Mouse (Mus musculus): ENCODE results near the gene Gm6525. TPM values are rescaled to one million over a fixed set of nuclear protein-coding genes. Genes with fewer than 3 reads are reported as not detected.

Gene Gm6525
- polyA plus RNA-seq, 1 experiment from 2014 or later = 0.98 TPM

DNA sequence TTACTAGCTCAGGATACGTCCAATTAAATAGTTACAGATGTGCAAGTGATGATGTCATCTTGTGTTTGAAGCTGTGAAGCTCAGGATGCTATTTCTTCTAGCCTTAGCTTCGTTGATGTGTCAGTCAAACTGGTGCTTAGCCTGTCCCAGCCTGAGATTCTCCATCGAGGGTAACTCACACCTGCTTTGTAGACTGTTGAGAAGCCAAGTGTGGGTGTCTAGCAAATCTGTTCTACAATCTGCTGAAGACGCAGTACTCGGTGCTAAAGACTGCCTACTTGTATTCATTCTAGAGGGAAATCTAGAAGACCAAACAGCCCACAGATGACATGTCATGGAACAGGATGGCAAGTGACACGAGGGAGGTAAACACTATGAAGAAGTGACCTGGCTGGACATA lies 31.7 kb downstream of the Gm6525 start:
- H3K9ac ChIP-seq (ENCODE audit: low read length) = no peak overlapping the region
- H3K27ac ChIP-seq (ENCODE audit: low read length) = no peak overlapping the region
- ATAC-seq (ENCODE audit: low read depth) = no peak
- H3K27me3 ChIP-seq (ENCODE audit: control insufficient read depth, insufficient read depth, low read depth, low read length) = no peaks in the 10 kb centered on the region
- H3K36me3 ChIP-seq (ENCODE audit: control insufficient read depth, insufficient read depth, low read length) = peaks cover 2% of the 10 kb centered on the region; the same call in 1 of the 2 replicates
- H3K4me2 ChIP-seq (ENCODE audit: low read depth, low read length) = no peak overlapping the region
- H3K4me1 ChIP-seq (replicated peaks; ENCODE audit: control insufficient read depth, insufficient read depth, low read length) = no peaks in the 10 kb centered on the region
- no peak overlapping the region for H3K4me3 ChIP-seq (ENCODE audit: low read length)
- 77% methylated on average over 6 of the region's 6 CpGs for WGBS
- H3K9me3 ChIP-seq (ENCODE audit: control insufficient read depth, low read length) = no peaks in the 10 kb centered on the region

DNA sequence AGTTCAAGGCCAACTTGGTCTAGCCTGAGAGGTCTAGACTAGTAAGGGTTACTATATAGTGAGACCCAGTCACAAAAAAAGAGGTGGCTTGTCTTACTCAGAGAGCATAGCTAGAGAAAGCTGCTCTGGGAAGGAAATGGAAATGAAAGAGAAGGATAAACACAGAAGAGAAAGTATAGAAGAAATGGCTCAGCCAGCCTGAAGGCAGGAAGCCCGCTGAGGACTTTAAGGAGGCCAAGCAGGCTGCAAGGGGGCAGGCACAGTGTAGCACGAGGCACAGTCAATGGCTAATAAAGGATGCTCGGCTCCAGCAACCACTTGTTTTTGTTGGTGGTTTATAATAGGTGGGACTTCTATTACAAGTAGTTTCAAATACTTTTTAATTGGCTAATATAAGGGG lies 32.2 kb downstream of the Gm6525 start:
- Histone ChIP-seq H3K27me3 (ENCODE audit: control insufficient read depth, insufficient read depth, low read depth, low read length) (no peaks in the 10 kb centered on the region), H3K4me3 (ENCODE audit: low read length) (no peak overlapping the region), H3K9me3 (ENCODE audit: control insufficient read depth, low read length) (no peaks in the 10 kb centered on the region), H3K4me1 (replicated peaks; ENCODE audit: control insufficient read depth, insufficient read depth, low read length) (no peaks in the 10 kb centered on the region), H3K4me2 (ENCODE audit: low read depth, low read length) (no peak overlapping the region), H3K27ac (ENCODE audit: low read length) (no peak overlapping the region), H3K36me3 (ENCODE audit: control insufficient read depth, insufficient read depth, low read length) (peaks cover 2% of the 10 kb centered on the region; the same call in 1 of the 2 replicates), H3K9ac (ENCODE audit: low read length) (no peak overlapping the region)
- 79% methylated on average over 3 of the region's 3 CpGs for WGBS
- ATAC-seq (ENCODE audit: low read depth) = no peak

DNA sequence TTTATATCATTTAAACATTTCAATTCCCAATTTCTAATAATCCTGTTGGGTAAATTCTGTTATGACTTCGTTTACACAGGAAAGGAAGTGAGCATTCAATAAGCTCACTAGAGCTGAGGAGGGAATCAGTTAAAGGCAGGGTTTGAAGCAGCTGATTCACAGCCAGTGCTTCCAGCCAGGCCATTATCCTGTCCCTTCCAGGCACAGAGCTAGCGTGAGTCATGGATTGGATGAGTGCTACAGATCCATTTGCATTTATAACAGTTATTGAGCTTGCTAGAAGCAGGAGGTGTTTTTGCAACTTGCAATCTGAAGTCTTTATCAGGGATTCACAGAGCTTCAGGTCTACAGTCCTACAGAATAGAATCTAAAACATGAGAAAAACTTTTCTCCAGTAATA lies 33.5 kb downstream of the Gm6525 start:
- H3K36me3 ChIP-seq (ENCODE audit: control insufficient read depth, insufficient read depth, low read length) = peaks cover 2% of the 10 kb centered on the region; the same call in 1 of the 2 replicates
- 58% methylated on average over 2 of the region's 2 CpGs for WGBS
- H3K27me3 ChIP-seq (ENCODE audit: control insufficient read depth, insufficient read depth, low read depth, low read length) = no peaks in the 10 kb centered on the region
- H3K27ac ChIP-seq (ENCODE audit: low read length) = no peak overlapping the region
- ATAC-seq (ENCODE audit: low read depth) = no peak
- H3K9me3 ChIP-seq (ENCODE audit: control insufficient read depth, low read length) = no peaks in the 10 kb centered on the region
- H3K4me2 ChIP-seq (ENCODE audit: low read depth, low read length) = no peak overlapping the region
- H3K9ac ChIP-seq (ENCODE audit: low read length) = no peak overlapping the region
- no peaks in the 10 kb centered on the region for H3K4me1 ChIP-seq (replicated peaks; ENCODE audit: control insufficient read depth, insufficient read depth, low read length)
- H3K4me3 ChIP-seq (ENCODE audit: low read length) = no peak overlapping the region

- ATAC-seq (ENCODE audit: low read depth) = no peak
- H3K27ac ChIP-seq (ENCODE audit: low read length) = no peak overlapping the region
- H3K9me3 ChIP-seq (ENCODE audit: control insufficient read depth, low read length) = no peaks in the 10 kb centered on the region
- H3K36me3 ChIP-seq (ENCODE audit: control insufficient read depth, insufficient read depth, low read length) = peaks cover 2% of the 10 kb centered on the region; the same call in 1 of the 2 replicates
- WGBS = 86% methylated on average over 7 of the region's 7 CpGs
- H3K9ac ChIP-seq (ENCODE audit: low read length) = no peak overlapping the region
- H3K4me3 ChIP-seq (ENCODE audit: low read length) = no peak overlapping the region
- H3K4me1 ChIP-seq (replicated peaks; ENCODE audit: control insufficient read depth, insufficient read depth, low read length) = no peaks in the 10 kb centered on the region
- no peak overlapping the region for H3K4me2 ChIP-seq (ENCODE audit: low read depth, low read length)
- no peaks in the 10 kb centered on the region for H3K27me3 ChIP-seq (ENCODE audit: control insufficient read depth, insufficient read depth, low read depth, low read length)
These were observed 34.6 kb downstream of the Gm6525 start for GRCm38 (mm10) chr3:84208475-84208874.

DNA sequence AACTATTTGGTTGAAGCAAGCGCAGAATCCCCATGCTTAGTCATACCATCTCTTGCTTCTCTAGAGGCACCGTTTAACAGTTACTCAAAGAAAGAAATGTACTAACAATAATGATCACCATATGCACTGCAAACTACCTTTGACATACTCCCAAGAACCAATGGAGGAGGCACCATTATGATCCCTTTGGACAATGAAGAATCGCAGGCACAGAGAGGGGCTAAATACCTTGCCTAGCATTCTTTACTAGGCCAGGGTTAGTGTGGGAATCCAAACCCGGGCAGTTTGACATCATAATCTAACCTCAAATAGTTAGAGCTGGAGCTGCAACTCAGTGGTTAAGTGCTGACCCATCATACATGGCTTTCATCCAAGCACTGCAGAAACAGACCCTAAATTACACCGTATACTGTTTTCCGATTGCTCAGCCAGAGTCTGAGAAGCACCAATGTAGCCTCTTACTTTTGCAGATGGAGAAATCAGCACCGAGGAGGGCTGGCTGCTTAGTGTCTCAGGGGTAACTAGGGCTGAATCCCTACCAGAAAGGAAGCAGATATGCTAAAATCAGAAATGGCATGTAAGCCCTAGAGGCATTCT lies 35.1 kb downstream of the Gm6525 start:
- no peaks in the 10 kb centered on the region for H3K9me3 ChIP-seq (ENCODE audit: control insufficient read depth, low read length)
- no peak overlapping the region for H3K4me2 ChIP-seq (ENCODE audit: low read depth, low read length)
- no peaks in the 10 kb centered on the region for H3K4me1 ChIP-seq (replicated peaks; ENCODE audit: control insufficient read depth, insufficient read depth, low read length)
- peaks cover 2% of the 10 kb centered on the region; the same call in 1 of the 2 replicates for H3K36me3 ChIP-seq (ENCODE audit: control insufficient read depth, insufficient read depth, low read length)
- no peaks in the 10 kb centered on the region for H3K27me3 ChIP-seq (ENCODE audit: control insufficient read depth, insufficient read depth, low read depth, low read length)
- ATAC-seq (ENCODE audit: low read depth) = no peak
- WGBS = 79% methylated on average over 7 of the region's 7 CpGs
- H3K4me3 ChIP-seq (ENCODE audit: low read length) = no peak overlapping the region
- no peak overlapping the region for H3K9ac ChIP-seq (ENCODE audit: low read length)
- H3K27ac ChIP-seq (ENCODE audit: low read length) = no peak overlapping the region

DNA sequence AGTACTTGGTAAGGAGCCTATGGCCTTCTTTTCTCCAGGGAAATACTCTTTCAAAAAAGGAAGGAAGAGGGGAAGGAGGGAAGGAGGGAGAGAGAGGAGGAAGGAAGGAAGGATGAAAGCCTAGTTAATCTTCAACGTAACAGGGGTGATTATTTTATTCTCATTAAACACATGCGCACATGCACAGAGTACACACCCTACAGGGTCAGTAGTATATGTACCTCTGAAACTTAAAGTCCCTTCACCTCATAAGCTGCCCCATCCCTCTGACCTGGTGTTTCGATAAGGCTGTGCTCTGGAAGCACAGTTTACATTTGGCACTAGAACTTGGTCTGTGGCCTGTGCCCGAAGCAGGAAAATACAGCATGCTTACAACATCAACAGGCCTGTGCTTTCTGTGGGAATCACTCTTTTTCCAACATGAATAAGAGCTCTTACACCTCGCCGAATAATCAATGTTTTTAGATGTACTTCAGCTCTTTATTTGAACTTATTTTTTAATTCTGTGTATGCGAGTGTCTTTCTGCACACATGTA lies 37.5 kb downstream of the Gm6525 start:
- ATAC-seq (ENCODE audit: low read depth) = no peak
- 71% methylated on average over 7 of the region's 7 CpGs for WGBS
- Histone ChIP-seq H3K27me3 (ENCODE audit: control insufficient read depth, insufficient read depth, low read depth, low read length) (no peaks in the 10 kb centered on the region), H3K9me3 (ENCODE audit: control insufficient read depth, low read length) (no peaks in the 10 kb centered on the region), H3K4me3 (ENCODE audit: low read length) (no peak overlapping the region), H3K9ac (ENCODE audit: low read length) (no peak overlapping the region), H3K4me1 (replicated peaks; ENCODE audit: control insufficient read depth, insufficient read depth, low read length) (no peaks in the 10 kb centered on the region), H3K27ac (ENCODE audit: low read length) (no peak overlapping the region), H3K4me2 (ENCODE audit: low read depth, low read length) (no peak overlapping the region), H3K36me3 (ENCODE audit: control insufficient read depth, insufficient read depth, low read length) (peaks cover 2% of the 10 kb centered on the region; the same call in 1 of the 2 replicates)

GRCm38 (mm10) chr3:84214501-84214900 lies 40.6 kb downstream of the Gm6525 start:
- no peak overlapping the region for H3K4me3 ChIP-seq (ENCODE audit: low read length)
- 82% methylated on average over 6 of the region's 6 CpGs for WGBS
- no peak overlapping the region for H3K4me2 ChIP-seq (ENCODE audit: low read depth, low read length)
- no peak overlapping the region for H3K9ac ChIP-seq (ENCODE audit: low read length)
- peaks cover 10% of the 10 kb centered on the region; the same call in 1 of the 2 replicates for H3K4me1 ChIP-seq (replicated peaks; ENCODE audit: control insufficient read depth, insufficient read depth, low read length)
- ATAC-seq (ENCODE audit: low read depth) = no peak
- no peaks in the 10 kb centered on the region for H3K36me3 ChIP-seq (ENCODE audit: control insufficient read depth, insufficient read depth, low read length)
- no peaks in the 10 kb centered on the region for H3K9me3 ChIP-seq (ENCODE audit: control insufficient read depth, low read length)
- no peaks in the 10 kb centered on the region for H3K27me3 ChIP-seq (ENCODE audit: control insufficient read depth, insufficient read depth, low read depth, low read length)
- H3K27ac ChIP-seq (ENCODE audit: low read length) = no peak overlapping the region

- Histone ChIP-seq H3K27ac (ENCODE audit: low read length) (no peak overlapping the region), H3K4me3 (ENCODE audit: low read length) (no peak overlapping the region), H3K36me3 (ENCODE audit: control insufficient read depth, insufficient read depth, low read length) (no peaks in the 10 kb centered on the region), H3K4me2 (ENCODE audit: low read depth, low read length) (no peak overlapping the region), H3K9ac (ENCODE audit: low read length) (no peak overlapping the region), H3K9me3 (ENCODE audit: control insufficient read depth, low read length) (no peaks in the 10 kb centered on the region), H3K27me3 (ENCODE audit: control insufficient read depth, insufficient read depth, low read depth, low read length) (no peaks in the 10 kb centered on the region), H3K4me1 (replicated peaks; ENCODE audit: control insufficient read depth, insufficient read depth, low read length) (peaks cover 15% of the 10 kb centered on the region; the same call in 1 of the 2 replicates)
- ATAC-seq (ENCODE audit: low read depth) = no peak
- 69% methylated on average over 9 of the region's 9 CpGs for WGBS
These were observed 41.3 kb downstream of the Gm6525 start for GRCm38 (mm10) chr3:84215253-84215652.

GRCm38 (mm10) chr3:84215743-84216360 lies 41.9 kb downstream of the Gm6525 start:
- no peak overlapping the region for H3K9ac ChIP-seq (ENCODE audit: low read length)
- no peak overlapping the region for H3K27ac ChIP-seq (ENCODE audit: low read length)
- peaks cover 20% of the 10 kb centered on the region for H3K4me1 ChIP-seq (replicated peaks; ENCODE audit: control insufficient read depth, insufficient read depth, low read length)
- H3K4me3 ChIP-seq (ENCODE audit: low read length) = no peak overlapping the region
- no peak for ATAC-seq (ENCODE audit: low read depth)
- no peaks in the 10 kb centered on the region for H3K27me3 ChIP-seq (ENCODE audit: control insufficient read depth, insufficient read depth, low read depth, low read length)
- no peaks in the 10 kb centered on the region for H3K36me3 ChIP-seq (ENCODE audit: control insufficient read depth, insufficient read depth, low read length)
- no peak overlapping the region for H3K4me2 ChIP-seq (ENCODE audit: low read depth, low read length)
- 79% methylated on average over 15 of the region's 15 CpGs for WGBS
- no peaks in the 10 kb centered on the region for H3K9me3 ChIP-seq (ENCODE audit: control insufficient read depth, low read length)

All from lung, embryonic 16.5 days (tissue).